Mouse (Mus musculus): ENCODE measurements at regions not wholly inside any gene's neighbourhood (a gene's known extent, or its start where the extent isn't known, plus 50 kb on each side); places are given as distances from the start of the nearest gene placed in this dataset.

DNA sequence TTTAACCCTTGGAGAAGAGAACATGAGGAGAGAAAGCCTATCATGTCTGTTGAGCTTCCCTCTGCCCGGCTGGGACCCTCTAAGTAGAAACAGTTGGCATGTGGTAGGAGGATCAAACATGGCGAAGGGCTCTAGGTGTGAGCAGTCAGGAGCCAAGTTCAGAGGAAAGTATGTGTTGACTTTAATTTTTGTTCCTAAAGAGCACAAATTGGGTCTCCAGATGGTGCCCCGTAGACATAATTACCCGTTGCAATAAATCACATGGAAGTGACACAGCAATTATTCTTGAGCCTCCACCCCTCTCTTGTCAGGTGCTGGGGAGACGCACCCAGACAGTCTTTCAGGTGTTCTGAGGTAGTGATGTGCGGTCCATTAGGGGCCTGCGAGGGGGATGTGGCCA lies 239.9 kb upstream of the Elac2 start:
- no peaks in the 10 kb centered on the region for H3K4me1 ChIP-seq (ENCODE audit: control insufficient read depth, insufficient read depth, low read length)
- no peaks in the 10 kb centered on the region for H3K9me3 ChIP-seq (ENCODE audit: control insufficient read depth, low read depth, low read length)
- no peaks in the 10 kb centered on the region for H3K36me3 ChIP-seq (ENCODE audit: control insufficient read depth, insufficient read depth, low read length)
- H3K27me3 ChIP-seq (ENCODE audit: control insufficient read depth, insufficient read depth, low read length): no peaks in the 10 kb centered on the region
- ATAC-seq (ENCODE audit: insufficient number of reproducible peaks, insufficient read depth, low FRiP score, low read depth): no peak
- WGBS: 45% methylated on average over 7 of the region's 7 CpGs
- no peak overlapping the region for H3K4me2 ChIP-seq (replicated peaks; ENCODE audit: low read depth, low read length)
- H3K9ac ChIP-seq (replicated peaks; ENCODE audit: low read depth, low read length): no peak overlapping the region
- no peak overlapping the region for H3K4me3 ChIP-seq (ENCODE audit: low read depth, low read length)
- no peak overlapping the region for H3K27ac ChIP-seq (ENCODE audit: low read length)

DNA sequence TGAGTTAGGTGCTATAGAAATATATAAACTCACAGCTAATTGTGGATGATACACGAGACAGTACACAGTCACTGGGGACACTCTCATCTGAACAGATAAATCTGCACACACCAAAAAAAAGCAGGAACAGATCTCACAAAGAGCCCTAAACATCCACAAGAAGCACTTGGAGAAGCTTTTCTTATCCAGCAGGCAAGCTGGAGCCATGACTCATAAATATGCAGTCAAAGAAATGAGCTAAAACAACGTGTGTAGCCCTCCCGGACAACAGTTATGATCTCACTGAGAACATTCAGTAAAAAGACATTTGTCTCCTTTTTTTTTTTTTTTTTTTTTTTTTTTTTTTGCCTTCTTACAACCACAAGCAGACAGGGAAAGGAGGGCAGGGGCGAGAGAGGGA lies 235.1 kb upstream of the Elac2 start:
- Histone ChIP-seq H3K4me2 (replicated peaks; ENCODE audit: low read depth, low read length) (no peak overlapping the region), H3K36me3 (ENCODE audit: control insufficient read depth, insufficient read depth, low read length) (no peaks in the 10 kb centered on the region), H3K4me1 (ENCODE audit: control insufficient read depth, insufficient read depth, low read length) (no peaks in the 10 kb centered on the region), H3K9me3 (ENCODE audit: control insufficient read depth, low read depth, low read length) (no peaks in the 10 kb centered on the region), H3K4me3 (ENCODE audit: low read depth, low read length) (no peak overlapping the region), H3K27me3 (ENCODE audit: control insufficient read depth, insufficient read depth, low read length) (no peaks in the 10 kb centered on the region), H3K27ac (ENCODE audit: low read length) (no peak overlapping the region), H3K9ac (replicated peaks; ENCODE audit: low read depth, low read length) (no peak overlapping the region)
- no peak for ATAC-seq (ENCODE audit: insufficient number of reproducible peaks, insufficient read depth, low FRiP score, low read depth)
- WGBS: 57% methylated on average over 4 of the region's 4 CpGs

GRCm38 (mm10) chr11:64746146-64746545 lies 232.7 kb upstream of the Elac2 start:
- Histone ChIP-seq H3K27me3 (ENCODE audit: control insufficient read depth, insufficient read depth, low read length) (no peaks in the 10 kb centered on the region), H3K4me2 (replicated peaks; ENCODE audit: low read depth, low read length) (no peak overlapping the region), H3K9ac (replicated peaks; ENCODE audit: low read depth, low read length) (no peak overlapping the region), H3K36me3 (ENCODE audit: control insufficient read depth, insufficient read depth, low read length) (no peaks in the 10 kb centered on the region), H3K4me3 (ENCODE audit: low read depth, low read length) (no peak overlapping the region), H3K27ac (ENCODE audit: low read length) (no peak overlapping the region), H3K9me3 (ENCODE audit: control insufficient read depth, low read depth, low read length) (no peaks in the 10 kb centered on the region), H3K4me1 (ENCODE audit: control insufficient read depth, insufficient read depth, low read length) (no peaks in the 10 kb centered on the region)
- ATAC-seq (ENCODE audit: insufficient number of reproducible peaks, insufficient read depth, low FRiP score, low read depth): no peak
- 66% methylated on average over 6 of the region's 6 CpGs for WGBS

DNA sequence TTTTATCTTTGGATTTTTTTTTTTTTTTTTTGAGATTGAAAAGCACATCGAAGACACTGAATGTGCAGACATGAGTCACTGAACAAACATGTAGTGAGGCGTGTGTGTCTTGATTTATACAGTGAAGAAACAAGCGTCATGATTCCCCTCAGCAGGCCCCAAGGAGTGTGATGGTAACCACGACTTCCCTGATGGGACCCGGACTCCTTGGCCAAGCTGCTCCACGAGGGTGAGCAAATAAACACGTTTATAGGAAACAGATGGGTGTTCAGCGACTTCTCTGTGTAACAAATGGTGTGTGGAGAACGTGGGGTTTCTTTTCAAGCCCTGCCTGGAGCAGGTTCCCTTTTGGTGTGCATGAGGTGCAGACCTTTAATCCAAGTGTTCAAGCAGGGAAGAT lies 228.9 kb upstream of the Elac2 start:
- H3K4me3 ChIP-seq (ENCODE audit: low read depth, low read length): no peak overlapping the region
- H3K4me1 ChIP-seq (ENCODE audit: control insufficient read depth, insufficient read depth, low read length): no peaks in the 10 kb centered on the region; the same call in 1 of the 2 replicates
- no peak overlapping the region for H3K9ac ChIP-seq (replicated peaks; ENCODE audit: low read depth, low read length)
- H3K4me2 ChIP-seq (replicated peaks; ENCODE audit: low read depth, low read length): no peak overlapping the region
- H3K27me3 ChIP-seq (ENCODE audit: control insufficient read depth, insufficient read depth, low read length): no peaks in the 10 kb centered on the region
- no peak overlapping the region for H3K27ac ChIP-seq (ENCODE audit: low read length)
- no peak for ATAC-seq (ENCODE audit: insufficient number of reproducible peaks, insufficient read depth, low FRiP score, low read depth)
- 44% methylated on average over 9 of the region's 9 CpGs for WGBS
- H3K9me3 ChIP-seq (ENCODE audit: control insufficient read depth, low read depth, low read length): no peaks in the 10 kb centered on the region
- no peaks in the 10 kb centered on the region for H3K36me3 ChIP-seq (ENCODE audit: control insufficient read depth, insufficient read depth, low read length)

GRCm38 (mm10) chr11:64752299-64752698 lies 226.5 kb upstream of the Elac2 start:
- ATAC-seq (ENCODE audit: insufficient number of reproducible peaks, insufficient read depth, low FRiP score, low read depth): no peak
- Histone ChIP-seq H3K9me3 (ENCODE audit: control insufficient read depth, low read depth, low read length) (no peaks in the 10 kb centered on the region), H3K27ac (ENCODE audit: low read length) (no peak overlapping the region), H3K27me3 (ENCODE audit: control insufficient read depth, insufficient read depth, low read length) (no peaks in the 10 kb centered on the region), H3K4me1 (ENCODE audit: control insufficient read depth, insufficient read depth, low read length) (no peaks in the 10 kb centered on the region; the same call in 1 of the 2 replicates), H3K4me3 (ENCODE audit: low read depth, low read length) (no peak overlapping the region), H3K4me2 (replicated peaks; ENCODE audit: low read depth, low read length) (no peak overlapping the region), H3K36me3 (ENCODE audit: control insufficient read depth, insufficient read depth, low read length) (no peaks in the 10 kb centered on the region), H3K9ac (replicated peaks; ENCODE audit: low read depth, low read length) (no peak overlapping the region)
- 60% methylated on average over 3 of the region's 3 CpGs for WGBS

GRCm38 (mm10) chr11:64752816-64753215 lies 226.0 kb upstream of the Elac2 start:
- no peak overlapping the region for H3K27ac ChIP-seq (ENCODE audit: low read length)
- H3K9me3 ChIP-seq (ENCODE audit: control insufficient read depth, low read depth, low read length): no peaks in the 10 kb centered on the region
- WGBS: 69% methylated on average over 7 of the region's 7 CpGs
- ATAC-seq (ENCODE audit: insufficient number of reproducible peaks, insufficient read depth, low FRiP score, low read depth): no peak
- H3K4me2 ChIP-seq (replicated peaks; ENCODE audit: low read depth, low read length): no peak overlapping the region
- H3K4me1 ChIP-seq (ENCODE audit: control insufficient read depth, insufficient read depth, low read length): no peaks in the 10 kb centered on the region; the same call in 1 of the 2 replicates
- no peaks in the 10 kb centered on the region for H3K36me3 ChIP-seq (ENCODE audit: control insufficient read depth, insufficient read depth, low read length)
- H3K9ac ChIP-seq (replicated peaks; ENCODE audit: low read depth, low read length): no peak overlapping the region
- H3K4me3 ChIP-seq (ENCODE audit: low read depth, low read length): no peak overlapping the region
- no peaks in the 10 kb centered on the region for H3K27me3 ChIP-seq (ENCODE audit: control insufficient read depth, insufficient read depth, low read length)

DNA sequence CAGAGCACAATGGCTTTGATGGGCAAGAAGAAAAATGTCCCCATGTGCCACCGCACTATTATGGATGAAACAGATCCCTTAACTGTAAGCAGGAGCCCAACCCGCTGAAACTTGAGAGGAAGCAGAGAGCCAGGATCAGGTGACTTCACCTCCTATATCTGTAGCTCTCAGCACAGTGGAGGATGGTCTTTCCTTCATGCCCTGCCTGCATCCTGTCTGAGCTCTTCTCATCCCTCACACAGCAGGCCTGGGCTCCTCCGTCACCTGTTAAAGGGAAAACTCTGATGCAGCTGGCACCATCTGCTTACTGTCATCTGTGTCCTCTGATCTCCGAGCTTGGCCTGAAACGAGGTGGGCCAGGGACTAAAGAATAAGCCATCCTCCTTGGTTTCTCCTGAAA lies 224.8 kb upstream of the Elac2 start:
- H3K4me2 ChIP-seq (replicated peaks; ENCODE audit: low read depth, low read length): no peak overlapping the region
- H3K4me3 ChIP-seq (ENCODE audit: low read depth, low read length): no peak overlapping the region
- 39% methylated on average over 5 of the region's 5 CpGs for WGBS
- no peak overlapping the region for H3K9ac ChIP-seq (replicated peaks; ENCODE audit: low read depth, low read length)
- H3K9me3 ChIP-seq (ENCODE audit: control insufficient read depth, low read depth, low read length): no peaks in the 10 kb centered on the region
- no peak overlapping the region for H3K27ac ChIP-seq (ENCODE audit: low read length)
- ATAC-seq (ENCODE audit: insufficient number of reproducible peaks, insufficient read depth, low FRiP score, low read depth): no peak
- no peaks in the 10 kb centered on the region; the same call in 1 of the 2 replicates for H3K4me1 ChIP-seq (ENCODE audit: control insufficient read depth, insufficient read depth, low read length)
- no peaks in the 10 kb centered on the region for H3K36me3 ChIP-seq (ENCODE audit: control insufficient read depth, insufficient read depth, low read length)
- H3K27me3 ChIP-seq (ENCODE audit: control insufficient read depth, insufficient read depth, low read length): no peaks in the 10 kb centered on the region

DNA sequence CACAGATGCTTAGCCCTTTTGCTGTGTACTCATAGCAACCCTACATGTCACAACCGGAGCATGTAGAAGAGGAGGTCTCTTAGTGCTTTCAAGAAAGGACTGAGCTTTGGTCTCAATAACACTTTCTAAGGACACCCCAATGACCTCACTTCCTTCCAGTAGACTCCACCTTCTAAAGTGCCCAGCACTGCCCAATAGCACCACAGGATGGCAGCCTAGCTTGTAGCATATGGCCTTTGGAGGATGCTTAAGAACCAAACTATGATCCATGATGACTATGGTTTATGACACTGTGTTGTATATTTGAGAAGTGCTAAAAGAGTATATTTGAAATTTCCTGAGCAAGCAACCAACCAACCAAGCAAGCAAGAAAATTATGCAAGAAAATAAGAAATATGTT lies 223.3 kb upstream of the Elac2 start:
- H3K36me3 ChIP-seq (ENCODE audit: control insufficient read depth, insufficient read depth, low read length): no peaks in the 10 kb centered on the region
- H3K4me1 ChIP-seq (ENCODE audit: control insufficient read depth, insufficient read depth, low read length): no peaks in the 10 kb centered on the region; the same call in 1 of the 2 replicates
- H3K4me2 ChIP-seq (replicated peaks; ENCODE audit: low read depth, low read length): no peak overlapping the region
- H3K27me3 ChIP-seq (ENCODE audit: control insufficient read depth, insufficient read depth, low read length): no peaks in the 10 kb centered on the region
- H3K9ac ChIP-seq (replicated peaks; ENCODE audit: low read depth, low read length): no peak overlapping the region
- H3K4me3 ChIP-seq (ENCODE audit: low read depth, low read length): no peak overlapping the region
- 94% methylated on average over 1 of the region's 1 CpGs for WGBS
- no peak overlapping the region for H3K27ac ChIP-seq (ENCODE audit: low read length)
- no peak for ATAC-seq (ENCODE audit: insufficient number of reproducible peaks, insufficient read depth, low FRiP score, low read depth)
- no peaks in the 10 kb centered on the region for H3K9me3 ChIP-seq (ENCODE audit: control insufficient read depth, low read depth, low read length)

GRCm38 (mm10) chr11:64760626-64761025 lies 218.2 kb upstream of the Elac2 start:
- no peak overlapping the region for H3K27ac ChIP-seq (ENCODE audit: low read length)
- whole genome bisulfite sequencing: 95% methylated on average over 3 of the region's 3 CpGs

More at GRCm38 (mm10) chr11:64760626-64761025, 218.2 kb upstream of the Elac2 start:
- Histone ChIP-seq H3K27me3 (ENCODE audit: control insufficient read depth, insufficient read depth, low read length) (no peaks in the 10 kb centered on the region), H3K4me1 (ENCODE audit: control insufficient read depth, insufficient read depth, low read length) (no peaks in the 10 kb centered on the region), H3K9ac (replicated peaks; ENCODE audit: low read depth, low read length) (no peak overlapping the region), H3K4me2 (replicated peaks; ENCODE audit: low read depth, low read length) (no peak overlapping the region), H3K36me3 (ENCODE audit: control insufficient read depth, insufficient read depth, low read length) (no peaks in the 10 kb centered on the region), H3K9me3 (ENCODE audit: control insufficient read depth, low read depth, low read length) (no peaks in the 10 kb centered on the region), H3K4me3 (ENCODE audit: low read depth, low read length) (no peak overlapping the region)
- ATAC-seq (ENCODE audit: insufficient number of reproducible peaks, insufficient read depth, low FRiP score, low read depth): no peak

All from stomach, embryonic 14.5 days (tissue).